Mouse (Mus musculus) layer of hippocampus, adult 8-10 months (tissue): ENCODE measurements at regions not wholly inside any gene's neighbourhood (a gene's known extent, or its start where the extent isn't known, plus 50 kb on each side); places are given as distances from the start of the nearest gene placed in this dataset.

ENCODE experiments used
- DNase-seq, 2 experiments: peaks; one replicate each; pipeline ENCODE4 v3.0.0; 2022; ENCODE audit warnings: low spot score in 2 of 2

DNA sequence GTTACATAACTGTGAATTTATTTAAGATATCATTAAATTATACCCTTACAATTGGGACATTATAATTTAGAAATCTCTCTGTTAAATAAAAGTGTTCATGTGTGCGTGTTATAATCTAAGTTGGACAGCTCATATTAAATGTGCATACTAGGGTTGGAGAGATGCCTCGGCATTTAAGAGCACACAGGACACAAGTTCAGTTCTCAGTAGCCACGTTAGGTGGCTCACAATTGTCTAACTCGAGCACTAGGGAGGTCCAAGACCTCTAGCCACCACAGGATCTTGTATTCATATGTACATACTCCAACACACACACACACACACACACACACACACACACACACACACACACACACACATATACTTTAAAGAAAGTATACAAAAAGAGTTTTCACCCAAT is 56.0 kb downstream of the Foxf2 start:
- no peak for DNase-seq

DNA sequence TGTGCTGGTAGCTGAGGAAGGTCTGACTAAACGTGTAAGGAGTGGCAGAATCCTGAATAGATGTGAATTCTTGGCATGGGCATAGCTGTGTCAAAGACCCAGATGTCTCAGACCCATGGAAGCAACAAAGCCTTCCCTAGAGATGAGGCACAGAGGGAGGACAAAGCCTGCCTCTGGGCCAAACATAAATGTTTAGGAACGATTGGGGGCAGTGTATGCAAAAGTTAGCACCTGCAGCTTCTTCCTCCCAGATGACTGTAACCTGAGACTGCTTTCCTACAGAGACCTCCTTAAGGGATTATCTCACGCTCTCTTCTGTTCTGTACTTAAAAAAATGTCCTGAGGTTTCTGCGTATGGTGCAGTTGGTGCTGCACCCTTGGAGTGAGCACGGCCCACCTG is 57.7 kb downstream of the Foxf2 start:
- no peak for DNase-seq

GRCm38 (mm10) chr13:31688531-31688930 is 62.9 kb downstream of the Foxf2 start:
- no peak for DNase-seq

- peak in 1 of 2 experiments; percentile 5 for DNase-seq
These were observed 63.7 kb downstream of the Foxf2 start for GRCm38 (mm10) chr13:31689317-31689716.

DNA sequence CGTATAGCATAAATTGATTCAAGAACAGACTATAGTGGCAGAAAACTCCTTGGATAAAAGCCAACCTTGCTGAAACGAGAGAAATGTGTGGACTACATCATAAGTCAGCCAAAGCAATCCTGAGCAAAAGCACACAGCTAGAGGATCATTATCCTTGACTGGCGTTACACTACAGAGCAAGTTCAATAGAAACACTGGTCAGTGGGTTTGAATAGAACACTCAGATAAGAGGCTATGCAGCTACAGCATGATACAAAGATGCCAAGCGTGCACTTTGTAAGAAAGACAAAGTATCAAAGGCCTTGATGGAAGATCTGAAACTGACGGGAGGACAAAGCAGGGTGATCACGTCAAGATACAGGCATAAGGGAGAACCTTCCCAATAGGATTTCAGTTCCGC is 70.1 kb downstream of the Foxf2 start:
- no peak for DNase-seq

DNA sequence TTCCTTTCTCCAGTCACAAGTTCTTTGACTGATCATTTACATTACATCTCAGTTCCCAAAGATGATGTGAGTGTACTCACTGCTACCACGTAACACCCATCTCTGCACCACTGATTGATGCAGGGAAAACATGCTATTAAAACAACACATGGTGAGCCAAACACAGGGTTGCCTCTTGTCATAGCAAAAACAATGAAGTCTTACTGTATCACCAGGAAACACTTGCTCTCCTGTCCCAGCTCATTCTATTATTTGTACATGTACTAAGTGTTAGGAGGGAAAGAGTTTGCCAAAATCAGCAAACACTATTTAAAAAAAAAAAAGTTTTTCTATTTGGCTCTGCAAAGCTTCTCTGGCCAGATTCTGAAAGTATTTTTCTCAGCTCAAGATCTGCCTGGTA is 78.6 kb downstream of the Foxf2 start:
- DNase-seq: no peak

DNA sequence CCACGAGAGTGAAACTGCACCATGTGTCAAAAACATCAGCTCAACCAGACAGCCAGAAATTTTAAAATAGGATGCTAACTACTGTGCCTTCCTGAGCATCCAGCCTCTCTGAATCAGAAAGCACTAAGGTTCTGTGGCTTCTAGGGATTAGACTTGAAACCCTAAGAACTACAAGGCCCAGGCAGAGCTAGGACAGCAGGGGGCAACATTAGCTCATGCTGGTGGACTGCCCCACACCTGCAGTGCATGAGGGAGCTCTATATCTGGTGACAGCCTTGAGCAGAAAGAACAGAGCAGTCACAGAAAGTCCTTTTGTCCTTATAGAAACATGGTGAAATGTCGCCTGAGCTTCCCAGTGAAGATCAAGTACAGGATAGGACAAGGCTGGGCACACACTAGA is 79.8 kb downstream of the Foxf2 start:
- DNase-seq: no peak

GRCm38 (mm10) chr13:31710681-31711080 is 85.1 kb downstream of the Foxf2 start:
- DNase-seq: no peak

- DNase-seq: no peak
These were observed 90.1 kb downstream of the Foxf2 start for GRCm38 (mm10) chr13:31715683-31716082.

- no peak for DNase-seq
These were observed 89.7 kb upstream of the Foxc1 start for GRCm38 (mm10) chr13:31716771-31717170.

DNA sequence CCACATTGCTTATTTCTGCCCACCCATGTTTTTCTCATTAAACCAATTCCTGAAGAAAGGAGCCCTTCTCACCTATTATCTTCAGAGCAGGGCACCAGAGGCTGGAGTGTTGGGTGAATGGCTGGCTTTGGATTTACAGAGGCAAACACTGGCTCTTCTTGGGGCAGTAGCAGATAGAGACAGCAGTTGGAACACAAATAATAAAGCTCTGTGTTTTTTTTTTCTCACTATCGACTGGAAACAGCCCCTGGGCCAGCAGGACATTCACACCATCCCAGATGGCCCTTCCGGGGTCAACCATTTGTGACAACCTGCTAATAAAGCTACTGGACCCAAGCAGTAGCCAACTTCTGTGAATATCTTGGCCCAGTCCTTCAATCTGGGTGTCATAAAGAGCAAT is 85.7 kb upstream of the Foxc1 start:
- no peak for DNase-seq

GRCm38 (mm10) chr13:31728862-31729261 is 77.6 kb upstream of the Foxc1 start:
- DNase-seq: no peak

DNA sequence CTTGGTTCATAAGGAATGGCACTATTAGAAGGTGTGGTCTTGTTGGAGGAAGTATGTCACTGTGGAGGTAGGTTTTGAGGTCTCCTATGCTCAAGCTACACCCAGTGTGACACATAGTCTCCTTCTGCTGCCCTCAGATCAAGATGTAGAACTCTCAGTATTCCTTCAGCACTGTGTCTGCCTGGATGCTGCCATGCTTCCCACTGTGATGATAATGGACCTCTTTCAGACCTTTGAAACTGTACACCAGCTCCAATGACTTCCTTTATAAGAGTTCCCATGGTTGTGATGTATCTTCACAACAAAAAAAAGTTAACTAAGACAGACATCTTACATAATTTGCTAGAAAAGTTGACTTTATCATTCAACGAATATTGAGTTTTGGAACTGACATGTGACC is 60.2 kb upstream of the Foxc1 start:
- no peak for DNase-seq
